Mouse (Mus musculus): ENCODE data around the gene Spcs2.
A peak's percentile ranks its signal among the peaks of the same experiment; 100 is the strongest.

Gene Spcs2

GRCm38 (mm10) chr7:99858813-99859585 lies 4.3 kb downstream of the Spcs2 start, which contains the start of gene Xrra1:
TSS of gene Xrra1 (plus strand) at chr7:99859116.
- DNase-seq = peak; percentile 94

- DNase-seq = no peak
These were observed 5.0 kb downstream of the Spcs2 start for GRCm38 (mm10) chr7:99858175-99858812.

- no peak for DNase-seq
These were observed 6.9 kb downstream of the Spcs2 start for GRCm38 (mm10) chr7:99856266-99856861.

- DNase-seq = no peak
These were observed 9.0 kb downstream of the Spcs2 start for GRCm38 (mm10) chr7:99854311-99854710.

GRCm38 (mm10) chr7:99853350-99853749 lies 9.9 kb downstream of the Spcs2 start:
- DNase-seq = no peak

- DNase-seq = no peak
These were observed 11.6 kb downstream of the Spcs2 start for GRCm38 (mm10) chr7:99851618-99852017.

- no peak for DNase-seq
These were observed 12.1 kb downstream of the Spcs2 start for GRCm38 (mm10) chr7:99851121-99851520.

GRCm38 (mm10) chr7:99850534-99850933 lies 12.7 kb downstream of the Spcs2 start:
- DNase-seq = no peak

- DNase-seq = no peak
These were observed 17.6 kb downstream of the Spcs2 start for GRCm38 (mm10) chr7:99845533-99846236.

GRCm38 (mm10) chr7:99838241-99838640 lies 25.0 kb downstream of the Spcs2 start:
- DNase-seq = no peak

- DNase-seq = no peak
These were observed 25.7 kb downstream of the Spcs2 start for GRCm38 (mm10) chr7:99837358-99838071.

- DNase-seq = no peak
These were observed 26.5 kb downstream of the Spcs2 start for GRCm38 (mm10) chr7:99836781-99837180.

- DNase-seq = no peak
These were observed 28.9 kb downstream of the Spcs2 start for GRCm38 (mm10) chr7:99834314-99834853.

- no peak for DNase-seq
These were observed 29.4 kb downstream of the Spcs2 start for GRCm38 (mm10) chr7:99833846-99834222.

- DNase-seq = no peak
These were observed 30.0 kb downstream of the Spcs2 start for GRCm38 (mm10) chr7:99833115-99833845.

GRCm38 (mm10) chr7:99828083-99828570 lies 35.1 kb downstream of the Spcs2 start, which contains the start of gene Neu3:
TSS of gene Neu3 (minus strand) at chr7:99828417.
- DNase-seq = peak; percentile 92

GRCm38 (mm10) chr7:99826096-99826495 lies 37.2 kb downstream of the Spcs2 start:
- no peak for DNase-seq

- DNase-seq = no peak
These were observed 37.8 kb downstream of the Spcs2 start for GRCm38 (mm10) chr7:99825511-99825910.

- no peak for DNase-seq
These were observed 38.4 kb downstream of the Spcs2 start for GRCm38 (mm10) chr7:99824649-99825483.

GRCm38 (mm10) chr7:99823045-99823663 lies 40.1 kb downstream of the Spcs2 start:
- DNase-seq = no peak
